Mouse (Mus musculus): ENCODE data around the gene Six1. TPM values are rescaled to one million over a fixed set of nuclear protein-coding genes. Genes with fewer than 3 reads are reported as not detected.

The Six1 gene
- polyA plus RNA-seq, 1 experiment from 2014 or later: 19.9 TPM

DNA sequence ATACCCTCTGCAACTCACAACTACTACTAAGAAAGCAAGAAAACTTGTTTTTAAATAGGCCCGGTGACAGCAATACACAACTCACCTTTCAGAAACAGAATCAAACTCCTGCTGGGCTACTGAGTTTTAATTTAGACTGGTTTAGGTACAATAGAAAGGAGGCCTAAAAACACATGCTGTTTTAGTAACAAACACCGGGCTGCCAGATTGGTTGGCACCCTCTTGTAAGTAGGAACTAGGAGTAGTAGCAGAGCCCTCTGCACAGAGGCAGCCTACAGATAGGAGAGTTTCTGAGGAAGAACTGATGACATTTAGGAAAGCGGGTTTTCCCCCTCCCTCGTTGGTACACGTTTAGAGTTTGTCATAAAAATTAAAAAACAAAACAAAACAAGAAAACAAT lies 11.3 kb downstream of the Six1 start:
- ATAC-seq: no peak
- H3K27me3 ChIP-seq: no peaks in the 10 kb centered on the region
- TF ChIP-seq CTCF (IDR thresholded peaks at IDR 0.05): no peak
- CTCF ChIA-PET: no interaction called here
- POLR2A ChIA-PET: interaction anchor here (0.7 kb wide), 1 partner anchor 375 kb away, joined by 3 read pairs; no protein-coding TSS in a partner anchor
- in situ Hi-C loops (cut with MboI; ENCODE audit: low pct_unique_long_range_greater_than_20kb): loop anchor here (10.0 kb wide), 1 partner anchor 242 kb away; the partner anchor contains the start of genes Slc38a6 and Trmt5
- DNase-seq (ENCODE audit: low read depth, low spot score): no peak

DNA sequence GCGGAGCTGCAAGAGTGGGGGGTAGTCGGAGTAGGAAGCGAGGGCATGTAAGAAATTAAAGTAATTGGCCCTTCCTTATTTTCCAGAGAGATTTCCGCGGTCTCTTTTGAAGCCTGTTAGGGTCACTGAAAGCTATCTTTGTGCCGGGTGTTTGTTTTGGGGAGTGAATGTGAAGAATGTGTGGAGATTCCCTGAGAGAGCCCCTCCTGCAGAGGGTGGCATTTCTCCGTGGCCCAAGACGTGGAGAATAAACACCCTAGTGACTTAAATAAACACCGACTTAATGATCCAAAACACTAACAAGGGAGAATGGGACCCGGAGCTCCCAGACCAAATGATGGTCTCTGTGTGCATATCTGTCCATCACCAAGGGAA lies 12.4 kb downstream of the Six1 start:
- no peaks in the 10 kb centered on the region for H3K27me3 ChIP-seq
- in situ Hi-C loops (cut with MboI; ENCODE audit: low pct_unique_long_range_greater_than_20kb): loop anchor here (10.0 kb wide), 1 partner anchor 244 kb away; the partner anchor contains the start of genes Slc38a6 and Trmt5
- DNase-seq (ENCODE audit: low read depth, low spot score) (no peak), ATAC-seq (no peak)
- POLR2A ChIA-PET: no interaction called here
- no peak for TF ChIP-seq CTCF (IDR thresholded peaks at IDR 0.05)
- CTCF ChIA-PET: no interaction called here

GRCm38 (mm10) chr12:73040563-73041255 lies 13.0 kb downstream of the Six1 start:
- no peak for TF ChIP-seq CTCF (IDR thresholded peaks at IDR 0.05)
- ChIA-PET POLR2A (no interaction called here), CTCF (no interaction called here)
- ATAC-seq: no peak
- in situ Hi-C loops (cut with MboI; ENCODE audit: low pct_unique_long_range_greater_than_20kb): loop anchor here (10.0 kb wide), 1 partner anchor 244 kb away; the partner anchor contains the start of genes Slc38a6 and Trmt5
- no peaks in the 10 kb centered on the region for H3K27me3 ChIP-seq
- no peak for DNase-seq (ENCODE audit: low read depth, low spot score)

DNA sequence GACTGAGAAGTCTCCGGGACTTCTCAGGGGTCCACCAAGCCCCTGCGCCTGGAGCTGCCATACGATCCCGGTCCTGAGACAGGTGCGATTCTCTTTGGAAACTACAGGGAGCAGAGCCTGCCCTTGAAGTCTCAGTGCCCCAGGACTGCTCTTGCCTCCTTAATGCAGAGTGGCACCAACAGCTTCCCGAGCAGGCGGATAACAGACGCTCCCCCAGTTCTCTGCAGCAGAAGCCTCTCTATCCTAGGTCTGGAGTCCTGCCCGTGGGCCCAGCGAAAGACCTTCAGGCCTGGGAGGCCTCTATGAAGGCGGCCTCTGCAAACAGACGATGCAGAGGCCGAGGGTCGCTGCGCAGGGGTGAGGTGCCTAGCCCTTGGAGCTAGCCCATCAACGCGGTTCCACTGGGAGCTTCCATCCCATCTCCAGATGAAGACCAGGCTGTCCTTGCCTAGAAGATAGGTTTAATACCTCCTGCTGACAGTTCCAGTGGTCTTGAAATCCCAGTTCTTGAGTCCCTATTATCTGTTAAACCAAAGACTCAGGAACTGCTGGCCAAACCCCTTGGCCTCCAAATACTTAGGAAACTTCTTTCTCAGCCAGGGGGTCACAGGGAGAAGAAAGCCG lies 13.6 kb downstream of the Six1 start:
- H3K27me3 ChIP-seq: no peaks in the 10 kb centered on the region
- DNase-seq (ENCODE audit: low read depth, low spot score) (no peak), ATAC-seq (no peak)
- POLR2A ChIA-PET: no interaction called here
- in situ Hi-C loops (cut with MboI; ENCODE audit: low pct_unique_long_range_greater_than_20kb): loop anchor here (10.0 kb wide), 1 partner anchor 245 kb away; the partner anchor contains the start of genes Slc38a6 and Trmt5
- no peak for TF ChIP-seq CTCF (IDR thresholded peaks at IDR 0.05)
- CTCF ChIA-PET: no interaction called here

DNA sequence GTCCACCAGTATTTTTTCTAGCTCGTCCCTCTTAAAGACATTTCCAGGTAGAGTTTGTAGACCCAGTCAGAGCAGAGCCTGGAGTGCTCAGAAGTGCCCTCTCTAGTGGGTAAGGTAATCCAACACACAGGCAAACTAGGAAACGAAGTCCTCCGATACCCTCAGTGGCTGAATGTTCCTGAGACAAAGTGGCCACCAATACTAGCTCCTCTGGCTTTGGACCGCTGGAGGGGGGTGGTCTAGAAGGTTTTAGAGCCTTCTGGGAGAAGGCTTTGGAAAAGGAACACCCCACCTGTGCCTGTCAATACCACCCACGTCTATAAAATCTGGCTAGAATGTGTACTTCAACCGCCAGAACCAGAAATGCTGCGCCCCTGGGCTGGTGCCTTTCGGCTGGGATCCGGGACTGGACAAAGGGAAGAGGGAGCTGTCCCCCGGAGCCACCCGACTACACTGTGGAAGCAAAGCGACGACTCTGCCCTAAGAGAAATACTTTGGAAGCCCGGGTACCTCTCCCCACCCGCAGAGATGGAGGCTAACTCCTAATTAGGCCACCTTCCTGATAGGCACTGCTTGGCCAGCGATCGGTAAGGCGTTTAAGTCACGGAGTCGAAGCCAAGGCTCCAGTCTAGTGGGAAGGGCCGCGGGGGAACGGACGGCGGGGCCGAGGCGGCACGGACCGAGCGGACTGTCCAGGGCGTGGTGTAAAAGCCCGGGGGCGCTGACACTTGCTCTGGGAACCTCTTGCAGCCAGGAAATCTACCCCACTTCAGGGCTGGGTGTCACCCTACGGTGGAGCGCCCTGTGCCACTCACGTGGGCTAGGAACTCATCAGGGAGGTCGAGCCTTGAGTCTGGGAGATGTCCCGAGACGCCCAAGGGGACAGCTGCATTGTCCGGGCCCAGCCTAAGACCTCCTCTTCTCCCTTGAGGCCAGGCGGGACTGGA lies 14.4 kb downstream of the Six1 start:
- H3K27me3 ChIP-seq: no peaks in the 10 kb centered on the region
- TF ChIP-seq CTCF (IDR thresholded peaks at IDR 0.05): no peak
- POLR2A ChIA-PET: interaction anchor here (0.6 kb wide), 1 partner anchor 473 kb away, joined by 3 read pairs; no protein-coding TSS in a partner anchor
- DNase-seq (ENCODE audit: low read depth, low spot score) (no peak), ATAC-seq (no peak)
- CTCF ChIA-PET: no interaction called here
- in situ Hi-C loops (cut with MboI; ENCODE audit: low pct_unique_long_range_greater_than_20kb): no loop called here

- no peak for TF ChIP-seq CTCF (IDR thresholded peaks at IDR 0.05)
- H3K27me3 ChIP-seq: no peaks in the 10 kb centered on the region
- ChIA-PET POLR2A (interaction anchor here (0.6 kb wide), 1 partner anchor 474 kb away, joined by 3 read pairs; no protein-coding TSS in a partner anchor), CTCF (no interaction called here)
- DNase-seq (ENCODE audit: low read depth, low spot score) (no peak), ATAC-seq (no peak)
- in situ Hi-C loops (cut with MboI; ENCODE audit: low pct_unique_long_range_greater_than_20kb): no loop called here
These were observed 15.2 kb downstream of the Six1 start for GRCm38 (mm10) chr12:73038441-73038991.

DNA sequence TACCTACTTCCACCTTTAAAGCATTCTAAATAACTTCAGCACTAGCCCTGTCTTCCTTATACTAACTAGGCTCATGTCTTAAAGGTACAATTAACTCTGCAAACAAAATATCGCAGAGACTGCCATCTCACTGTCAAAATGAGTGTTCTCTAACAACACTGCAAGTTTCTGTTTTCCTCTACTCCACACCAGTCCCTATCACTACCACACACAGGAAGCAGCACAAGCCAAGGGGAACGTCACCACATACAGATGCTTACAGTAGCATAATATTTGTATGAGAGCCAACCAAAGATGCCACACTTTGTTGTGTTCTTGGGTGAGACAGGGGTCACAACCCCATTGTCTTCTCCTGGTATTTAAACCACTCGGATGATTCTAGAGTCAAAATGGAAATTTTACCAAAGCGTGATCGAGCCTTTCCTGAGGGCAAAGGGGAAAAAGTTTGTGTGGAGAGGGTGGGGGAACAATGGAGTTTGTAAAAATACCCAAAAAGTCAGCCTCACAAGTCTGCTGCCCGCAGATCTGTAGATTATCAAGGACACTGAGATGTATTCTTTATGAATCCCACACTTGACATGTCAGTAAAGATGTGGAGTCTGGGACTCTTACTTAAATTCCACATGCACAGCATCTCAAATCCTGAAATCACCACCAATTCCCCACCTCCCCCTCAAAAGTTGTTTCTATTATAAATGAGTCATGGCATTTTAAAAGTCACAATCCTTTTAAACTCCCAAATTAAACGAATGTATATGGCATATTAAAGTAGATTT lies 16.1 kb downstream of the Six1 start:
- POLR2A ChIA-PET: no interaction called here

DNA sequence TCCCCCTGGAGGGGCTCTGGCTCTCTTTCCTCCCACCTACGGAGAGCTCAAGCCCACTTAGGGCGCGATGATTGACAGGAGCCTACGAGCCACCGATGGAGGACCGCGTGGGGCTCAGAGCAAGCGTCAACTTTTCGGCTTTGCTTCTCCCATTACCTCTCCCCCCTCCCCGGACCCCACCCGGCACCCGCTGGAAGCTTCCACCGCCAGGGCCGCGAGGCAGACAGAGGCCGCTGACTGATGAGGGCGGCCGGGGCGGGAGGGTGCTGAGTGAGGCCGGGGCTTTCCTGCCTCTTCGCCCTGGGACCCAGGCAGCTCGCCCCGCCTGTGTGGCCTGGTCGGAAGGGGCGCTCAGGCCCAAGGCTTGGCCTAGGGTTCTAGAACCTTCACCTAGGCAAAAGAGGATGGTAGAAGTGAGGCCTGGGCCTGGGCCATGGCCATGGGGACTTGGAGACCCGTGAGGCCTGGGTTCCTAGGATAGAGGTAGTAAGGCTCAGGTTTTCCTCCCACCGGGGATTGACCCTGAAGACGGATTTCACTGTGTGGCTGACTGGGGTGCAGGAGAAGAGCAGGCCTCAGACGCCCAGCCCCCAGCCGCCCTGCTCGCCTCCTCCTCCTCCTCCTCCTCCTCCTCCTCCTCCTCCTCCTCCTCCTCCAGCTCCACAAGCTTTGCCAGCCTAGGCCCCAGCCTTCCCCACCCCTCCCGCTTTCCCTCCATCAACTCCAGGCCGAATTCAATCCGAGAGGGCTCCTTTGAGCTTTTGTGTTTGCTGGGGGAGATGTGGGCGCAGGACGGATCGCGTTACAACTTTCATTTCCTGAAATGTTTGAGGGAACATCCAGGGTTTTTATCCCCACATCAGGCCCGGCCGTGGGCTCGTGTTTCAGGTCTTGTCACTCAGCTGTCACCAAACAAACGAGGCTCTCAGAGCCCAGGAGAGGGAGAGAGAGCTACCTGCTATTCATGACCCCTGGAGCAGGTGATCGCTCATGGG lies 18.5 kb downstream of the Six1 start:
- ChIA-PET CTCF (interaction anchor here (0.5 kb wide), 1 partner anchor 263 kb away, joined by 3 read pairs; no protein-coding TSS in a partner anchor), POLR2A (no interaction called here)
- no peak for DNase-seq (ENCODE audit: low read depth, low spot score)
- in situ Hi-C loops (cut with MboI; ENCODE audit: low pct_unique_long_range_greater_than_20kb): no loop called here
- H3K27me3 ChIP-seq: no peaks in the 10 kb centered on the region
- no peak for TF ChIP-seq CTCF (IDR thresholded peaks at IDR 0.05)
- no peak for ATAC-seq

More for the DNA sequence above, 16.1 kb downstream of the Six1 start:
- in situ Hi-C loops (cut with MboI; ENCODE audit: low pct_unique_long_range_greater_than_20kb): no loop called here
- CTCF ChIA-PET: no interaction called here
- DNase-seq (ENCODE audit: low read depth, low spot score) (no peak), ATAC-seq (no peak)
- no peak for TF ChIP-seq CTCF (IDR thresholded peaks at IDR 0.05)
- H3K27me3 ChIP-seq: no peaks in the 10 kb centered on the region

DNA sequence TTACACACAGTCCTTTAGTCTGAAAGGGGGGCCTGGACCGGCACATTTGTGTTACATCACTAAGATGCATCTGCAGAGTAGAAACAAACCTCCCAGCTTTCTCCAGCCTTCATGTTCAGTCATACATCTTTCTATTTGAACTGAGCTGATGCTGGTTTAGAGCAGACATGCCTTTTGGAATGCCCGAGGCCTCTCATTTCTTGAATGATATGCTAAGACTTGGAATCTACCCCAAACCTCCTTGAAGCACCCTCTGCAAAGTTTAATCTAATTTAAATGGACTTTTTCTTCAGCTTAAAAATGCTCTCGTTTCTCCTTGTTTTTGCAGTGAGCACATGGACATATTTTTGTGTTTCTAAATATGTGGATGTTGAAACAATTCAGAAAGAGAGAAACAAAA lies 21.0 kb downstream of the Six1 start:
- ATAC-seq: no peak
- in situ Hi-C loops (cut with MboI; ENCODE audit: low pct_unique_long_range_greater_than_20kb): no loop called here
- no peak for DNase-seq (ENCODE audit: low read depth, low spot score)
- H3K27me3 ChIP-seq: no peaks in the 10 kb centered on the region
- no peak for TF ChIP-seq CTCF (IDR thresholded peaks at IDR 0.05)
- ChIA-PET CTCF (interaction anchor here (0.9 kb wide), 1 partner anchor 485 kb away, joined by 3 read pairs; no protein-coding TSS in a partner anchor), POLR2A (interaction anchor here (1.1 kb wide), 1 partner anchor 12 kb away, joined by 3 read pairs; no protein-coding TSS in a partner anchor)
